Mouse (Mus musculus) heart, postnatal 25 days (tissue): ENCODE data around the gene Nr6a1. TPM values are rescaled to one million over a fixed set of nuclear protein-coding genes. Genes with fewer than 3 reads are reported as not detected.

Experiments
- DNase-seq: peaks from one replicate; pipeline ENCODE4 v3.0.0; 2022; ENCODE audit warnings: low spot score
- intact Hi-C: fragments of 180-260 bp; cut with DNase I; formaldehyde crosslinking; loops from one replicate; pipeline ENCODE4 v1.15.1; 2025
- total RNA-seq, 2 experiments: library from RNA; stranded (reverse); gene quantifications; 2 replicates each; pipeline ENCODE4 v1.2.3; 2021

The Nr6a1 gene
- total RNA-seq, result 1 to 10 TPM; 1.1 TPM

- intact Hi-C loops, result loop anchor here (1.0 kb wide), 1 partner anchor 70 kb away; the partner anchor contains the start of gene Wdr38
- DNase-seq, result no peak
These were observed at the start of gene Nr6a1 for GRCm38 (mm10) chr2:38927115-38927979. TSS of gene Nr6a1 (minus strand) at chr2:38927688.

- no peak for DNase-seq
- intact Hi-C loops, result no loop called here
These were observed 48.7 kb upstream of the Nr6a1 start for GRCm38 (mm10) chr2:38975941-38976805.

- intact Hi-C loops, result no loop called here
- no peak for DNase-seq
These were observed 47.7 kb upstream of the Nr6a1 start for GRCm38 (mm10) chr2:38975181-38975580.

- no peak for DNase-seq
- intact Hi-C loops, result no loop called here
These were observed 46.7 kb upstream of the Nr6a1 start for GRCm38 (mm10) chr2:38974171-38974570.

- no peak for DNase-seq
- intact Hi-C loops, result no loop called here
These were observed 46.2 kb upstream of the Nr6a1 start for GRCm38 (mm10) chr2:38973701-38974100.

- DNase-seq, result no peak
- intact Hi-C loops, result no loop called here
These were observed 45.7 kb upstream of the Nr6a1 start for GRCm38 (mm10) chr2:38973223-38973622.

- no peak for DNase-seq
- intact Hi-C loops, result no loop called here
These were observed 42.6 kb upstream of the Nr6a1 start for GRCm38 (mm10) chr2:38970057-38970456.

GRCm38 (mm10) chr2:38969650-38970049 lies 42.2 kb upstream of the Nr6a1 start:
- intact Hi-C loops, result no loop called here
- DNase-seq, result no peak

- intact Hi-C loops, result no loop called here
- no peak for DNase-seq
These were observed 36.7 kb upstream of the Nr6a1 start for GRCm38 (mm10) chr2:38964198-38964597.

- no peak for DNase-seq
- intact Hi-C loops, result no loop called here
These were observed 30.3 kb upstream of the Nr6a1 start for GRCm38 (mm10) chr2:38957671-38958223.

GRCm38 (mm10) chr2:38956062-38956461 lies 28.6 kb upstream of the Nr6a1 start:
- intact Hi-C loops, result no loop called here
- no peak for DNase-seq

GRCm38 (mm10) chr2:38953152-38953883 lies 25.8 kb upstream of the Nr6a1 start:
- peak; percentile 48 for DNase-seq
- intact Hi-C loops, result no loop called here

- peak; percentile 78 for DNase-seq
- intact Hi-C loops, result no loop called here
These were observed 22.8 kb upstream of the Nr6a1 start for GRCm38 (mm10) chr2:38950281-38950719.

GRCm38 (mm10) chr2:38947566-38947965 lies 20.1 kb upstream of the Nr6a1 start:
- intact Hi-C loops, result no loop called here
- DNase-seq, result no peak

GRCm38 (mm10) chr2:38944460-38945161 lies 17.1 kb upstream of the Nr6a1 start:
- intact Hi-C loops, result no loop called here
- no peak for DNase-seq

- no peak for DNase-seq
- intact Hi-C loops, result no loop called here
These were observed 16.5 kb upstream of the Nr6a1 start for GRCm38 (mm10) chr2:38943977-38944376.

GRCm38 (mm10) chr2:38943161-38943560 lies 15.7 kb upstream of the Nr6a1 start:
- intact Hi-C loops, result no loop called here
- no peak for DNase-seq

GRCm38 (mm10) chr2:38941898-38942297 lies 14.4 kb upstream of the Nr6a1 start:
- no peak for DNase-seq
- intact Hi-C loops, result no loop called here

- intact Hi-C loops, result no loop called here
- no peak for DNase-seq
These were observed 13.9 kb upstream of the Nr6a1 start for GRCm38 (mm10) chr2:38941426-38941825.
